Mouse (Mus musculus): ENCODE data around the gene Fam149b. TPM values are rescaled to one million over a fixed set of nuclear protein-coding genes. Genes with fewer than 3 reads are reported as not detected.
A peak's percentile ranks its signal among the peaks of the same experiment; 100 is the strongest.

The Fam149b gene
- total RNA-seq, 1 experiment: 19.6 TPM

DNA sequence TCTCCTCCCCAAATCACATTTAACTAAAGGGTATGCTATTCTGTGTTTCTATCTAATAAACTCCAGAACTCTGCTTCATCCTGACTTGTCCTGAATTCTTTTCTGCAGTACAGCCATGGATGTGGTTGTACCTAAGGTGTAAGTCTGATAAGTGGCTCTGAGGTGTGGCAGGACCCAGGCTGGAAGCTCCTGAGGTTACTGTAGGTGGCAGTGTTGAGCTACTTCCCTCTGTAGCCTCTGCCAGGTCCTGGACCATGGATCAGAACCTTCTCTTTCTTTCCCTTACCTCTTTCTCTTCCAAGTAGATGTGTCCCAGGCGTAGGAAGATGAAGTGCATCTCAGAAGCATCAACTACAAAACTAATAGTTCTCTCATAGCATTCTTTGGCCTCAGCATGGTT, 52.1 kb downstream of the Fam149b start:
- DNase-seq (ENCODE audit: low read depth, low spot score): no peak
- peaks cover 3% of the 10 kb centered on the region in 2 experiments; a peak in 1 of 4 replicates for H3K4me1 ChIP-seq (ENCODE audit: control insufficient read depth in 2 of 2, insufficient read depth in 2 of 2, low read length in 2 of 2, poor library complexity in 1 of 2)
- TF ChIP-seq ZC3H11A (IDR thresholded peaks at IDR 0.05; ENCODE audit: borderline replicate concordance, low read depth, low read length) (peak; percentile 23; the same call in 1 of the 2 replicates), CHD2 (IDR thresholded peaks at IDR 0.05; ENCODE audit: low read depth, low read length) (no peak)
- H3K9me3 ChIP-seq (ENCODE audit: control insufficient read depth, insufficient read depth, low read depth, low read length): no peaks in the 10 kb centered on the region
- H3K27ac ChIP-seq (ENCODE audit: insufficient read depth, low read depth, low read length, poor library complexity, severe bottlenecking): no peak overlapping the region
- no peak overlapping the region for H3K4me3 ChIP-seq (ENCODE audit: insufficient read depth in 1 of 2, low read depth in 1 of 2, low read length in 2 of 2, poor library complexity in 1 of 2, severe bottlenecking in 1 of 2)
- no peak overlapping the region for H3K9ac ChIP-seq (ENCODE audit: insufficient read depth, low read depth, low read length, poor library complexity, severe bottlenecking)
- in situ Hi-C loops (cut with MboI; ENCODE audit: low sequenced_read_pairs in 2 of 2, unreplicated experiment in 2 of 2): no loop called here
- H3K36me3 ChIP-seq (ENCODE audit: control insufficient read depth, insufficient read depth, low read length, poor library complexity, severe bottlenecking): no peaks in the 10 kb centered on the region

DNA sequence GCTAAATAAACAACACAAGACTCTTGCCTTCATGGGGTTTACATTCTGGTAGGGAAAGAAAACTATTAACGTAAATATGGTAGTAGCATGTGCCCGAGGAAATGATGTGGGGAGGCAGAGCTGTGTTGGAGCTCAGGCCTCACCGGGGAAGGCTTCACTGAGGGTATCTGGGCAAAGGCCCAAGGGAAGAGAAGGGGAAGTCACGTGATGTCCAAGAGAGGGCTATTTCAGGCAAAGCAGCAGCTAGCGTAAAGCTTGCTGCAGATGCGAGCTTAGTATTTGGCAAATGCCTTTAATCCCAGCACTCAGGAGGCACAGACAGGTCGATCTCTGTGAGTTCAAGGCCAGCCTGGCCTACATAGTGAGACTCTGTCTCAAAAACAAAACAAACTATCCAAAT, 74.3 kb downstream of the Fam149b start:
- in situ Hi-C loops (cut with MboI; ENCODE audit: low sequenced_read_pairs in 2 of 2, unreplicated experiment in 2 of 2): no loop called here
- H3K4me1 ChIP-seq (ENCODE audit: control insufficient read depth in 2 of 2, insufficient read depth in 2 of 2, low read length in 2 of 2, poor library complexity in 1 of 2): no peaks in the 10 kb centered on the region
- H3K27ac ChIP-seq (ENCODE audit: insufficient read depth, low read depth, low read length, poor library complexity, severe bottlenecking): no peak overlapping the region
- no peaks in the 10 kb centered on the region for H3K9me3 ChIP-seq (ENCODE audit: control insufficient read depth, insufficient read depth, low read depth, low read length)
- DNase-seq (ENCODE audit: low read depth, low spot score): no peak
- no peak overlapping the region for H3K4me3 ChIP-seq (ENCODE audit: insufficient read depth in 1 of 2, low read depth in 1 of 2, low read length in 2 of 2, poor library complexity in 1 of 2, severe bottlenecking in 1 of 2)
- no peaks in the 10 kb centered on the region for H3K36me3 ChIP-seq (ENCODE audit: control insufficient read depth, insufficient read depth, low read length, poor library complexity, severe bottlenecking)
- H3K9ac ChIP-seq (ENCODE audit: insufficient read depth, low read depth, low read length, poor library complexity, severe bottlenecking): no peak overlapping the region
- TF ChIP-seq ZNF384 (IDR thresholded peaks at IDR 0.05; ENCODE audit: low read depth, low read length) (no peak), MAFK (IDR thresholded peaks at IDR 0.05; ENCODE audit: insufficient read depth, low read depth, low read length) (no peak)

DNA sequence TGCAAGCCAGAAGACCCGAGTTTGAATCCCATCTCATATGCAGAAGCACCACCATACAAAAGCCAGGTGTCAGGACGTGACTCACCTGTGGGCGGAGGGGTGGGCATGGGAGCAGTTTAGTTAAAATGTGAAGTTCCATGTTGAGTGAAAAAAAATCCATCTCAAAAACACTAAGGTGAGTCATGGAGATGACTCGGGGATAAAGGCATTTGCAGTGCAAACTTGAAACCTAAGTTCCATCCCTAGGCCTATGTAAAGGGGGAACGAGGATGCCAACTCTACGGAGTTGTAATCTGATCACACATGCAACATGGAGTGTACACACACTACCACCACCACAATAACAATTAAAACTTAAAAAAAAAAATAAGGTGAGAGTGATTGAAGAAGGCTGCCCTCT, 75.1 kb downstream of the Fam149b start:
- Histone ChIP-seq H3K9ac (ENCODE audit: insufficient read depth, low read depth, low read length, poor library complexity, severe bottlenecking) (no peak overlapping the region), H3K36me3 (ENCODE audit: control insufficient read depth, insufficient read depth, low read length, poor library complexity, severe bottlenecking) (no peaks in the 10 kb centered on the region), H3K4me1 (ENCODE audit: control insufficient read depth in 2 of 2, insufficient read depth in 2 of 2, low read length in 2 of 2, poor library complexity in 1 of 2) (no peaks in the 10 kb centered on the region), H3K9me3 (ENCODE audit: control insufficient read depth, insufficient read depth, low read depth, low read length) (no peaks in the 10 kb centered on the region), H3K4me3 (ENCODE audit: insufficient read depth in 1 of 2, low read depth in 1 of 2, low read length in 2 of 2, poor library complexity in 1 of 2, severe bottlenecking in 1 of 2) (no peak overlapping the region), H3K27ac (ENCODE audit: insufficient read depth, low read depth, low read length, poor library complexity, severe bottlenecking) (no peak overlapping the region)
- in situ Hi-C loops (cut with MboI; ENCODE audit: low sequenced_read_pairs in 2 of 2, unreplicated experiment in 2 of 2): no loop called here
- TF ChIP-seq MAFK (IDR thresholded peaks at IDR 0.05; ENCODE audit: insufficient read depth, low read depth, low read length) (no peak), ZNF384 (IDR thresholded peaks at IDR 0.05; ENCODE audit: low read depth, low read length) (no peak), HCFC1 (IDR thresholded peaks at IDR 0.05; ENCODE audit: borderline replicate concordance, insufficient read depth, low read length) (no peak), ZC3H11A (IDR thresholded peaks at IDR 0.05; ENCODE audit: borderline replicate concordance, low read depth, low read length) (no peak), CHD2 (IDR thresholded peaks at IDR 0.05; ENCODE audit: low read depth, low read length) (no peak)
- no peak for DNase-seq (ENCODE audit: low read depth, low spot score)

DNA sequence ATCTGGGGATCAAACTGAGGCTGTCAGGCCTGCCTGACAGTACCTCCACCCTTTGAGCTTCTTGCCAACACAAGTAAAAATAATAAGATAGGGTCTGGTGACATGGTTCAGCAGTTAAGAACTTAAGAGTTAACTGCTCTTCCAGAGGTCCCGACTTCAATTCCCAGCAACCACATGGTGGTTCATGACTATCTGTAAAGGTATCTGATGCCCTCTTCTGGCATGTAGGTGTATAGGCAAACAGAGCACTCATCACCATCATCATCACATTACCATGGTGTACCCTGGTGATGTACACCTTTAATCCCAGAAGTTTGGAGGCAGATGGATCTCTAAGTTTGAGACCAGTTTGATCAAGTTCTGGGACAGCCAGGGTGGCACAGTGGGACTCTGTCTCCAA, 80.6 kb downstream of the Fam149b start:
- no peak for DNase-seq (ENCODE audit: low read depth, low spot score)
- TF ChIP-seq MAFK (IDR thresholded peaks at IDR 0.05; ENCODE audit: insufficient read depth, low read depth, low read length) (no peak), HCFC1 (IDR thresholded peaks at IDR 0.05; ENCODE audit: borderline replicate concordance, insufficient read depth, low read length) (no peak), ZNF384 (IDR thresholded peaks at IDR 0.05; ENCODE audit: low read depth, low read length) (no peak), ZC3H11A (IDR thresholded peaks at IDR 0.05; ENCODE audit: borderline replicate concordance, low read depth, low read length) (no peak), CHD2 (IDR thresholded peaks at IDR 0.05; ENCODE audit: low read depth, low read length) (no peak)

DNA sequence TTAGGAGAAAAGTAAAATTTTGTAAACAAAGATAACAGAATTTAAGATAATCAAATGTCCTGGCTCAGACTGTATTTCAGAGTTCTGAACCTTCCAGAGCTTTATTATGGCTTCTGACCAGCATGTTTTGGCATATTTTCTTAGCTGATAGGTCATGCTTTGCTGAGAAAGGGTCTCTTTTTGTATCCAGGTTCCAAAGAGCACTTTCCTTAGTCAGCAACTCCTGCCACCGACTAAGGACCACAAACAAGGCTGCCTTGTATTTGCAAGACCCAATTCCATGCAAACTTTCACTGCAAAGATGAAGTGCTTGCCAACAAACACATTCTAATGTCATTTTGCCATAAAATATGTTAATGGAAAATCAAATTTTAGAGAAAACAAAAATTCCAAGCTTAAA, 81.9 kb downstream of the Fam149b start:
- DNase-seq (ENCODE audit: low read depth, low spot score): no peak
- no peak overlapping the region for H3K9ac ChIP-seq (ENCODE audit: insufficient read depth, low read depth, low read length, poor library complexity, severe bottlenecking)
- H3K4me1 ChIP-seq (ENCODE audit: control insufficient read depth in 2 of 2, insufficient read depth in 2 of 2, low read length in 2 of 2, poor library complexity in 1 of 2): no peaks in the 10 kb centered on the region
- no peak overlapping the region for H3K4me3 ChIP-seq (ENCODE audit: insufficient read depth in 1 of 2, low read depth in 1 of 2, low read length in 2 of 2, poor library complexity in 1 of 2, severe bottlenecking in 1 of 2)
- no peaks in the 10 kb centered on the region for H3K36me3 ChIP-seq (ENCODE audit: control insufficient read depth, insufficient read depth, low read length, poor library complexity, severe bottlenecking)
- no peak overlapping the region for H3K27ac ChIP-seq (ENCODE audit: insufficient read depth, low read depth, low read length, poor library complexity, severe bottlenecking)
- TF ChIP-seq ZC3H11A (IDR thresholded peaks at IDR 0.05; ENCODE audit: borderline replicate concordance, low read depth, low read length): no peak
- no peak for TF ChIP-seq HCFC1 (IDR thresholded peaks at IDR 0.05; ENCODE audit: borderline replicate concordance, insufficient read depth, low read length)
- H3K9me3 ChIP-seq (ENCODE audit: control insufficient read depth, insufficient read depth, low read depth, low read length): no peaks in the 10 kb centered on the region
- in situ Hi-C loops (cut with MboI; ENCODE audit: low sequenced_read_pairs in 2 of 2, unreplicated experiment in 2 of 2): no loop called here

More for the DNA sequence above, 80.6 kb downstream of the Fam149b start:
- no peak overlapping the region for H3K4me3 ChIP-seq (ENCODE audit: insufficient read depth in 1 of 2, low read depth in 1 of 2, low read length in 2 of 2, poor library complexity in 1 of 2, severe bottlenecking in 1 of 2)
- no peaks in the 10 kb centered on the region for H3K4me1 ChIP-seq (ENCODE audit: control insufficient read depth in 2 of 2, insufficient read depth in 2 of 2, low read length in 2 of 2, poor library complexity in 1 of 2)
- H3K9ac ChIP-seq (ENCODE audit: insufficient read depth, low read depth, low read length, poor library complexity, severe bottlenecking): no peak overlapping the region
- no peaks in the 10 kb centered on the region for H3K9me3 ChIP-seq (ENCODE audit: control insufficient read depth, insufficient read depth, low read depth, low read length)
- H3K36me3 ChIP-seq (ENCODE audit: control insufficient read depth, insufficient read depth, low read length, poor library complexity, severe bottlenecking): no peaks in the 10 kb centered on the region
- H3K27ac ChIP-seq (ENCODE audit: insufficient read depth, low read depth, low read length, poor library complexity, severe bottlenecking): no peak overlapping the region
- in situ Hi-C loops (cut with MboI; ENCODE audit: low sequenced_read_pairs in 2 of 2, unreplicated experiment in 2 of 2): no loop called here

Data from ES-E14 (cell line).